Mouse (Mus musculus) embryo, embryonic 9.5 days (tissue): ENCODE data around the gene Gabbr2.
"Not testable (repeated sequence)": the region's sequence is repeated elsewhere in the genome, so short reads cannot be mapped to it uniquely, and the experiment has no call there.

Experiments used
- DNase-seq: peaks from one replicate; pipeline ENCODE4 v3.0.0-alpha.2; 2017; ENCODE audit errors: extremely low spot score

Gabbr2 gene

GRCm38 (mm10) chr4:46655298-46655697 lies 336.4 kb downstream of the Gabbr2 start:
- DNase-seq: no peak

GRCm38 (mm10) chr4:46650086-46650753 lies 341.5 kb downstream of the Gabbr2 start, which contains the start of gene Tbc1d2:
Gene Tbc1d2, minus strand, starts transcription at chr4:46650209.
- peak; percentile 95 for DNase-seq

GRCm38 (mm10) chr4:46649161-46649560 lies 342.5 kb downstream of the Gabbr2 start:
- no peak for DNase-seq

- DNase-seq: no peak
Measured at GRCm38 (mm10) chr4:46643676-46644112, 348.0 kb downstream of the Gabbr2 start.

- no peak for DNase-seq
Measured at GRCm38 (mm10) chr4:46642924-46643675, 348.6 kb downstream of the Gabbr2 start.

GRCm38 (mm10) chr4:46641283-46641682 lies 350.4 kb downstream of the Gabbr2 start:
- no peak for DNase-seq

GRCm38 (mm10) chr4:46639866-46640265 lies 351.8 kb downstream of the Gabbr2 start:
- DNase-seq: no peak

GRCm38 (mm10) chr4:46637250-46637649 lies 354.4 kb downstream of the Gabbr2 start:
- not testable (repeated sequence) for DNase-seq

- no peak for DNase-seq
Measured at GRCm38 (mm10) chr4:46635702-46636430, 355.8 kb downstream of the Gabbr2 start.

- no peak for DNase-seq
Measured at GRCm38 (mm10) chr4:46634881-46635280, 356.8 kb downstream of the Gabbr2 start.

GRCm38 (mm10) chr4:46633565-46633964 lies 358.1 kb downstream of the Gabbr2 start:
- DNase-seq: not testable (repeated sequence)

GRCm38 (mm10) chr4:46632465-46632864 lies 359.2 kb downstream of the Gabbr2 start:
- DNase-seq: no peak

GRCm38 (mm10) chr4:46630390-46630789 lies 361.3 kb downstream of the Gabbr2 start:
- no peak for DNase-seq

- DNase-seq: no peak
Measured at GRCm38 (mm10) chr4:46628873-46629272, 362.8 kb downstream of the Gabbr2 start.

- DNase-seq: no peak
Measured at GRCm38 (mm10) chr4:46628081-46628480, 363.6 kb downstream of the Gabbr2 start.

GRCm38 (mm10) chr4:46625101-46625500 lies 366.6 kb downstream of the Gabbr2 start:
- DNase-seq: no peak

- DNase-seq: no peak
Measured at GRCm38 (mm10) chr4:46623007-46623406, 368.7 kb downstream of the Gabbr2 start.

- no peak for DNase-seq
Measured at GRCm38 (mm10) chr4:46620946-46621345, 370.7 kb downstream of the Gabbr2 start.

- peak; percentile 44 for DNase-seq
Measured at GRCm38 (mm10) chr4:46620330-46620729, 371.3 kb downstream of the Gabbr2 start.

GRCm38 (mm10) chr4:46618196-46618817 lies 373.4 kb downstream of the Gabbr2 start:
- no peak for DNase-seq

GRCm38 (mm10) chr4:46617408-46617807 lies 374.3 kb downstream of the Gabbr2 start:
- DNase-seq: no peak

- DNase-seq: no peak
Measured at GRCm38 (mm10) chr4:46614641-46615040, 377.0 kb downstream of the Gabbr2 start.
